Mouse (Mus musculus) MEL (cell line): ENCODE results near the gene Retn. TPM values are rescaled to one million over a fixed set of nuclear protein-coding genes. Genes with fewer than 3 reads are reported as not detected.
A peak's percentile ranks its signal among the peaks of the same experiment; 100 is the strongest.

Experiments used
- DNase-seq: peaks from one replicate; pipeline ENCODE4 v3.0.0; 2011; ENCODE audit warnings: low read depth, low spot score
- H3K27ac ChIP-seq: 2 replicates; pipeline ENCODE4 v1.5.1; 2012; ENCODE audit warnings: low read depth, mild to moderate bottlenecking, control low read depth, low read length, moderate library complexity; ENCODE audit not compliant: control insufficient read depth
- H3K27me3 ChIP-seq, 2 experiments: fragments of 150-350 bp in 1 of 2; sonication (generic) in 1 of 2; 2 replicates each; pipeline ENCODE4 v1.6.1; 2012; ENCODE audit warnings: low read length in 2 of 2, mild to moderate bottlenecking in 2 of 2, improper control_type of control experiment in 1 of 2, moderate library complexity in 1 of 2; ENCODE audit not compliant: insufficient read depth in 2 of 2, control insufficient read depth in 1 of 2
- H3K36me3 ChIP-seq, 2 experiments: 2 replicates each; pipeline ENCODE4 v1.6.1; 2012 to 2014; ENCODE audit warnings: low read length in 2 of 2, improper control_type of control experiment in 1 of 2, inconsistent platforms in 1 of 2, mild to moderate bottlenecking in 1 of 2; ENCODE audit not compliant: insufficient read depth in 2 of 2, control insufficient read depth in 1 of 2
- H3K4me1 ChIP-seq, 2 experiments: fragments of 150-350 bp in 1 of 2; sonication (generic) in 1 of 2; 2 replicates each; pipeline ENCODE4 v1.6.1; 2012; ENCODE audit warnings: low read length in 2 of 2, improper control_type of control experiment in 1 of 2, mild to moderate bottlenecking in 1 of 2; ENCODE audit not compliant: insufficient read depth in 2 of 2, control insufficient read depth in 1 of 2
- H3K4me3 ChIP-seq, 2 experiments: fragments of 150-350 bp in 1 of 2; sonication (generic) in 1 of 2; 2 replicates each; pipeline ENCODE4 v1.5.1; 2012; ENCODE audit warnings: low read depth in 2 of 2, low read length in 2 of 2, mild to moderate bottlenecking in 2 of 2, moderate library complexity in 2 of 2, control low read depth in 1 of 2, improper control_type of control experiment in 1 of 2; ENCODE audit not compliant: control insufficient read depth in 1 of 2, insufficient read depth in 1 of 2
- H3K79me2 ChIP-seq: 2 replicates; pipeline ENCODE4 v1.6.1; 2012; ENCODE audit warnings: mild to moderate bottlenecking, low read length, moderate library complexity; ENCODE audit not compliant: control insufficient read depth, poor library complexity, insufficient read depth
- H3K9ac ChIP-seq: 2 replicates; pipeline ENCODE4 v1.6.1; 2012; ENCODE audit warnings: low read depth, mild to moderate bottlenecking, control low read depth, low read length, moderate library complexity; ENCODE audit not compliant: control insufficient read depth, poor library complexity, severe bottlenecking
- H3K9me3 ChIP-seq: fragments of 150-350 bp; sonication (generic); replicated peaks from 2 replicates; pipeline ENCODE4 v1.6.1; 2012; ENCODE audit warnings: mild to moderate bottlenecking, low read length, improper control_type of control experiment, moderate library complexity; ENCODE audit not compliant: insufficient read depth
- BHLHE40 ChIP-seq: IDR thresholded peaks from 2 replicates; pipeline ENCODE4 v1.6.1; 2012; ENCODE audit warnings: low read depth, mild to moderate bottlenecking, inconsistent platforms, low read length, improper control_type of control experiment, borderline replicate concordance
- CHD1 ChIP-seq: IDR thresholded peaks from 2 replicates; pipeline ENCODE4 v1.6.1; 2012; ENCODE audit warnings: low read depth, mild to moderate bottlenecking, inconsistent platforms, low read length, improper control_type of control experiment
- CHD2 ChIP-seq: IDR thresholded peaks from 2 replicates; pipeline ENCODE4 v1.6.1; 2011; ENCODE audit warnings: low read length, improper control_type of control experiment
- E2F4 ChIP-seq: IDR thresholded peaks from 2 replicates; pipeline ENCODE4 v1.6.1; 2011; ENCODE audit warnings: low read depth, low read length, improper control_type of control experiment, borderline replicate concordance
- ELF1 ChIP-seq: IDR thresholded peaks from 2 replicates; pipeline ENCODE4 v1.6.1; 2014; ENCODE audit warnings: low read depth, mild to moderate bottlenecking, inconsistent platforms, low read length, improper control_type of control experiment, moderate library complexity
- EP300 ChIP-seq, 2 experiments: IDR thresholded peaks; 2 replicates each; pipeline ENCODE4 v1.6.1; 2011; ENCODE audit warnings: improper control_type of control experiment in 2 of 2, low read length in 2 of 2, low read depth in 1 of 2, mild to moderate bottlenecking in 1 of 2
- ETS1 ChIP-seq: IDR thresholded peaks from 2 replicates; pipeline ENCODE4 v1.6.1; 2012; ENCODE audit warnings: low read depth, mild to moderate bottlenecking, inconsistent platforms, low read length, improper control_type of control experiment, moderate library complexity
- GABPA ChIP-seq: IDR thresholded peaks from 2 replicates; pipeline ENCODE4 v1.6.1; 2012; ENCODE audit warnings: low read depth, mild to moderate bottlenecking, inconsistent platforms, low read length, improper control_type of control experiment, moderate library complexity
- GATA1 ChIP-seq: IDR thresholded peaks from 2 replicates; pipeline ENCODE4 v1.6.1; 2011; ENCODE audit warnings: low read depth, low read length, improper control_type of control experiment
- HCFC1 ChIP-seq: IDR thresholded peaks from 2 replicates; pipeline ENCODE4 v1.6.1; 2012; ENCODE audit warnings: low read depth, mild to moderate bottlenecking, inconsistent platforms, low read length, improper control_type of control experiment, moderate library complexity
- JUND ChIP-seq: IDR thresholded peaks from 2 replicates; pipeline ENCODE4 v1.6.1; 2011; ENCODE audit warnings: low read depth, mild to moderate bottlenecking, improper control_type of control experiment, low read length
- MAFK ChIP-seq: IDR thresholded peaks from 2 replicates; pipeline ENCODE4 v1.6.1; 2011; ENCODE audit warnings: low read depth, mild to moderate bottlenecking, low read length, improper control_type of control experiment, borderline replicate concordance
- MAX ChIP-seq: IDR thresholded peaks from 2 replicates; pipeline ENCODE4 v1.6.1; 2011; ENCODE audit warnings: low read length, improper control_type of control experiment
- MAZ ChIP-seq: IDR thresholded peaks from 2 replicates; pipeline ENCODE4 v1.6.1; 2012; ENCODE audit warnings: low read depth, mild to moderate bottlenecking, inconsistent platforms, low read length, improper control_type of control experiment
- NELFE ChIP-seq: IDR thresholded peaks from 2 replicates; pipeline ENCODE4 v1.6.1; 2011; ENCODE audit warnings: low read depth, low read length, improper control_type of control experiment
- NRF1 ChIP-seq: IDR thresholded peaks from 2 replicates; pipeline ENCODE4 v1.6.1; 2014; ENCODE audit warnings: low read depth, mild to moderate bottlenecking, inconsistent platforms, low read length, improper control_type of control experiment, moderate library complexity; ENCODE audit not compliant: poor library complexity, insufficient read depth, severe bottlenecking
- POLR2A ChIP-seq, 2 experiments: IDR thresholded peaks; 2 replicates each; pipeline ENCODE4 v1.6.1; 2011 to 2012; ENCODE audit warnings: low read length in 2 of 2, mild to moderate bottlenecking in 2 of 2, control low read depth in 1 of 2, improper control_type of control experiment in 1 of 2, low read depth in 1 of 2, moderate library complexity in 1 of 2; ENCODE audit not compliant: control insufficient read depth in 1 of 2, insufficient read depth in 1 of 2, poor library complexity in 1 of 2
- POLR2AphosphoS5 ChIP-seq: IDR thresholded peaks from 2 replicates; pipeline ENCODE4 v1.6.1; 2012; ENCODE audit warnings: low read depth, borderline replicate concordance, mild to moderate bottlenecking, inconsistent platforms, low read length, moderate library complexity, mixed read lengths
- RCOR1 ChIP-seq: IDR thresholded peaks from 2 replicates; pipeline ENCODE4 v1.6.1; 2012; ENCODE audit warnings: low read depth, mild to moderate bottlenecking, inconsistent platforms, low read length, improper control_type of control experiment
- SIN3A ChIP-seq: IDR thresholded peaks from 2 replicates; pipeline ENCODE4 v1.6.1; 2012; ENCODE audit warnings: low read length, improper control_type of control experiment, inconsistent platforms
- SMC3 ChIP-seq: IDR thresholded peaks from 2 replicates; pipeline ENCODE4 v1.6.1; 2011; ENCODE audit warnings: low read depth, low read length, improper control_type of control experiment
- TBP ChIP-seq: IDR thresholded peaks from 2 replicates; pipeline ENCODE4 v1.8.0; 2011; ENCODE audit warnings: low read depth, low read length, improper control_type of control experiment
- TCF12 ChIP-seq: IDR thresholded peaks from 2 replicates; pipeline ENCODE4 v1.6.1; 2014; ENCODE audit warnings: low read depth, mild to moderate bottlenecking, inconsistent platforms, low read length, improper control_type of control experiment, moderate library complexity
- UBTF ChIP-seq: IDR thresholded peaks from 2 replicates; pipeline ENCODE4 v1.6.1; 2012; ENCODE audit warnings: low read depth, mild to moderate bottlenecking, inconsistent platforms, low read length, improper control_type of control experiment, moderate library complexity, borderline replicate concordance; ENCODE audit not compliant: insufficient read depth
- USF1 ChIP-seq: IDR thresholded peaks from 2 replicates; pipeline ENCODE4 v1.6.1; 2014; ENCODE audit warnings: low read depth, mild to moderate bottlenecking, inconsistent platforms, low read length, improper control_type of control experiment, moderate library complexity
- USF2 ChIP-seq, 2 experiments: IDR thresholded peaks; 2 replicates each; pipeline ENCODE4 v1.6.1; 2011 to 2012; ENCODE audit warnings: improper control_type of control experiment in 2 of 2, low read length in 2 of 2, borderline replicate concordance in 1 of 2, inconsistent platforms in 1 of 2, low read depth in 1 of 2, mild to moderate bottlenecking in 1 of 2; ENCODE audit not compliant: insufficient read depth in 1 of 2
- ZKSCAN1 ChIP-seq: IDR thresholded peaks from 2 replicates; pipeline ENCODE4 v1.6.1; 2012; ENCODE audit warnings: low read depth, mild to moderate bottlenecking, inconsistent platforms, low read length, improper control_type of control experiment, moderate library complexity
- ZMIZ1 ChIP-seq: IDR thresholded peaks from 2 replicates; pipeline ENCODE4 v1.6.1; 2012; ENCODE audit warnings: low read depth, mild to moderate bottlenecking, inconsistent platforms, low read length, improper control_type of control experiment, moderate library complexity
- ZNF384 ChIP-seq: IDR thresholded peaks from 2 replicates; pipeline ENCODE4 v1.6.1; 2012; ENCODE audit warnings: low read depth, mild to moderate bottlenecking, inconsistent platforms, low read length, improper control_type of control experiment
- polyA plus RNA-seq, 2 experiments: library from polyadenylated mRNA; stranded (reverse) in 1 of 2; unstranded in 1 of 2; fragments of >175 nt in 1 of 2; fragments of >200 nt in 1 of 2; gene quantifications; 2 replicates each; pipeline versions ENCODE4 v1.2.1 to v1.2.4; 2012; ENCODE audit warnings: low replicate concordance in 2 of 2, low read depth in 1 of 2; ENCODE audit not compliant: insufficient read length in 2 of 2, insufficient read depth in 1 of 2, missing spikeins in 1 of 2
- total RNA-seq: library from RNA; depleted of rRNA; stranded (reverse); fragments of 300-350 nt; gene quantifications from 2 replicates; pipeline ENCODE4 v1.2.3, GENCODE M21; 2012

Retn gene
- total and polyA plus RNA-seq, 3 experiments = 0.23 to 1.1 TPM; not detected in 1

DNA sequence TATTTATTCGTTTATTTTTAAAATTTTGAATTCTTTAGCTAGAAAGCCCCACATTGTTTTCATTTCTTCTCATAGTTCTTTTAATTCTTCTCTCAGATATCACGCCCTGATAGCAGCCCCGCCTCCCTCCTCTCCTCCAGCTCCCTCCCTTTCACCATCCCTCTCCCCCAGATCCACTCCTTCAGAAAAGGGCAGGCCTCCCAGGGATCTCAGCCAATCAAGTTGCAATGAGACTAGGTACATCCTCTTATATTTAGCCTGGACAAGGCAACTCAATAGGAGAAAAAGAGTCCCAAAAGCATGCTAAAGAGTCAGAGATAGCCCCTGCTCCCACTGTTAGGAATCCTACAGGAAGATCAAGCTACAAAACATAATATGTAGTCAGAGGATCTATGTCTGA lies 19.1 kb downstream of the Retn start:
- TF ChIP-seq MAZ = no peak
- no peak for TF ChIP-seq SIN3A
- TF ChIP-seq MAX = no peak
- no peak for TF ChIP-seq GATA1
- no peak for TF ChIP-seq ZNF384
- no peak for TF ChIP-seq E2F4
- no peak for TF ChIP-seq TCF12
- TF ChIP-seq JUND = no peak
- peak; percentile 52 for DNase-seq
- Histone ChIP-seq H3K27ac (no peak overlapping the region), H3K36me3 (peaks cover 0 to 13% of the 10 kb centered on the region in 2 experiments; a peak in 2 of 4 replicates), H3K9me3 (no peaks in the 10 kb centered on the region), H3K79me2 (peaks cover 32% of the 10 kb centered on the region), H3K9ac (no peak overlapping the region), H3K4me3 (no peak overlapping the region), H3K27me3 (no peaks in the 10 kb centered on the region), H3K4me1 (peaks cover 0 to 12% of the 10 kb centered on the region in 2 experiments; a peak in 2 of 4 replicates)

DNA sequence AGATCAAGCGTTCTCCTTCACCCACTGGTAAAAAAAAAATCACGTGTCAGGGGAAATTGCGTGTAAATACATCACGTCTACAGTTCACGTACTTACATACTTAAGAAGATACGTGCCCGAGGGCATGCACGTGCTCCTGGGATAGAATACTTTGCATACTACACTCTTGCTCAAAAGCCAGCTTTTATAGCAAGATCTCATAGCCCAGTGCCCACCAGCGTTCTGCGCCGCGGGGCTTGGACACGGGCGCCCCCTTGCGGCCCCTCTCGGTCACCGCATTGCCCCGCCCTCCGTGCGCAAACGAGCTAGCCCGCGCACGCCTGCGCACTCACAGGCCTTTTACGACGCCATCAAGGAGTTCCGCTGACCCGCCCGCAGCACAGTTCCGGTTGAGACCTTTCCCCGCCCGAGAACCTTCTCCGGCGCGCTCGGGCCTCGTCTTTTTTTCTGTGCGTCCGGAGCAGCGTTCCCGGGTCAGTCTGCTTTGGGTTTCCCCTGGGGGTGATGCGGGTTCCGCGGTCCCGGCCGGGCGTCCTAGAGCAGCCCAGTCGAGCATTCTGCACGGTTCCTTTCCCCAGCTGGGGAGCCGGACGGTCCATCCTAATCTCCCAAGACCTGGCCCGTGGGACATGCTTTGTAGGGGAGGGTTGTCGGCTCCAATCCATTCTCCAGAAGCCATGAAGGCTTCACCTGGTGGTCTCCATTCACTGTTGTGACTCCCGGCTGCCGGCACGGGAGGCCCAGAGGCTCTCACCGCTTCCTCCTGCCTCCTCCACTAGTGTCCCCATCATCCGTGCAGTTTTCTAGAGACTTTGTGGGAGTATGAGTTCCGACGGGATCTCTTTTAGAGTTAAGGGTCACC lies 20.8 kb downstream of the Retn start, which contains the start of gene Trappc5:
Gene Trappc5, plus strand, starts transcription at position 169 of the 862 bp plus-strand sequence.
- DNase-seq = peak; percentile 95
- Histone ChIP-seq H3K4me1 (peaks cover 0 to 12% of the 10 kb centered on the region in 2 experiments; a peak in 2 of 4 replicates), H3K9ac (peak within 1 kb of the TSS; percentile 98), H3K4me3 (peak within 1 kb of the TSS; percentile 83 to 96), H3K27ac (peak within 1 kb of the TSS; percentile 87), H3K27me3 (no peaks in the 10 kb centered on the region), H3K79me2 (peaks cover 32% of the 10 kb centered on the region), H3K36me3 (peaks cover 0 to 15% of the 10 kb centered on the region in 2 experiments; a peak in 2 of 4 replicates), H3K9me3 (no peaks in the 10 kb centered on the region)
- TF ChIP-seq SMC3 (peak; percentile 80), UBTF (no peak), POLR2A (IDR thresholded peaks at IDR 0.05; ENCODE audit: control insufficient read depth in 1 of 2, insufficient read depth in 1 of 2, low read depth in 1 of 2, low read length in 2 of 2, poor library complexity in 1 of 2) (peak; percentile 53 to 87; a peak in 3 of 4 replicates), BHLHE40 (peak; percentile 94), CHD2 (no peak), NELFE (peak; percentile 88), EP300 (IDR thresholded peaks at IDR 0.05; ENCODE audit: low read depth in 1 of 2, low read length in 2 of 2) (0 out of 4 replicates have a peak, but pooled peaks of 1 of the 2 experiments have one; percentile 6), CHD1 (no peak), USF1 (peak; percentile 57; the same call in 1 of the 2 replicates), ELF1 (peak; percentile 87), USF2 (IDR thresholded peaks at IDR 0.05; ENCODE audit: borderline replicate concordance in 1 of 2, insufficient read depth in 1 of 2, low read depth in 1 of 2, low read length in 2 of 2) (no peak), MAFK (no peak), SIN3A (no peak; the same call in 1 of the 2 replicates), TBP (peak; percentile 68), NRF1 (peak; percentile 93), ETS1 (no peak; the same call in 1 of the 2 replicates), GABPA (no peak), HCFC1 (peak; percentile 90), POLR2AphosphoS5 (no peak), ZMIZ1 (peak; percentile 66; the same call in 1 of the 2 replicates), ZKSCAN1 (no peak), RCOR1 (no peak)
